Mouse (Mus musculus): Measurements from ENCODE around the gene Mab21l1. TPM values are rescaled to one million over a fixed set of nuclear protein-coding genes. Genes with fewer than 3 reads are reported as not detected.
A peak's percentile ranks its signal among the peaks of the same experiment; 100 is the strongest.

The Mab21l1 gene
- polyA plus RNA-seq, 1 experiment from 2014 or later = 20.0 TPM

- 95% methylated on average over 6 of the region's 6 CpGs for WGBS
- no peak overlapping the region for H3K27ac ChIP-seq (ENCODE audit: low read depth, low read length)
- DNase-seq (ENCODE audit: low spot score) = no peak
Measured at GRCm38 (mm10) chr3:55753872-55754271, 28.4 kb upstream of the Mab21l1 start.

GRCm38 (mm10) chr3:55754981-55755608 lies 27.2 kb upstream of the Mab21l1 start:
- no peak for ATAC-seq (ENCODE audit: insufficient read depth, low FRiP score, low TSS enrichment)
- 73% methylated on average over 6 of the region's 6 CpGs for WGBS
- H3K27me3 ChIP-seq (ENCODE audit: control insufficient read depth, insufficient read depth, low read length) = no peaks in the 10 kb centered on the region
- H3K9ac ChIP-seq (ENCODE audit: low read length) = no peak overlapping the region
- H3K27ac ChIP-seq (ENCODE audit: low read depth, low read length) = no peak overlapping the region
- no peaks in the 10 kb centered on the region for H3K36me3 ChIP-seq (ENCODE audit: control insufficient read depth, insufficient read depth, low read length)
- no peak overlapping the region for H3K4me3 ChIP-seq (ENCODE audit: low read depth, low read length)
- H3K4me2 ChIP-seq (ENCODE audit: low read depth) = no peak overlapping the region
- no peak for DNase-seq (ENCODE audit: low spot score)
- H3K4me1 ChIP-seq (ENCODE audit: control insufficient read depth, insufficient read depth, low read length) = peaks cover 8% of the 10 kb centered on the region
- no peaks in the 10 kb centered on the region for H3K9me3 ChIP-seq (ENCODE audit: control insufficient read depth, low read length)

More at GRCm38 (mm10) chr3:55753872-55754271, 28.4 kb upstream of the Mab21l1 start:
- H3K27me3 ChIP-seq (ENCODE audit: control insufficient read depth, insufficient read depth, low read length) = no peaks in the 10 kb centered on the region
- no peaks in the 10 kb centered on the region for H3K36me3 ChIP-seq (ENCODE audit: control insufficient read depth, insufficient read depth, low read length)
- H3K4me3 ChIP-seq (ENCODE audit: low read depth, low read length) = no peak overlapping the region
- H3K4me2 ChIP-seq (ENCODE audit: low read depth) = no peak overlapping the region
- peaks cover 8% of the 10 kb centered on the region for H3K4me1 ChIP-seq (ENCODE audit: control insufficient read depth, insufficient read depth, low read length)
- no peak for ATAC-seq (ENCODE audit: insufficient read depth, low FRiP score, low TSS enrichment)
- H3K9me3 ChIP-seq (ENCODE audit: control insufficient read depth, low read length) = no peaks in the 10 kb centered on the region
- H3K9ac ChIP-seq (ENCODE audit: low read length) = no peak overlapping the region

DNA sequence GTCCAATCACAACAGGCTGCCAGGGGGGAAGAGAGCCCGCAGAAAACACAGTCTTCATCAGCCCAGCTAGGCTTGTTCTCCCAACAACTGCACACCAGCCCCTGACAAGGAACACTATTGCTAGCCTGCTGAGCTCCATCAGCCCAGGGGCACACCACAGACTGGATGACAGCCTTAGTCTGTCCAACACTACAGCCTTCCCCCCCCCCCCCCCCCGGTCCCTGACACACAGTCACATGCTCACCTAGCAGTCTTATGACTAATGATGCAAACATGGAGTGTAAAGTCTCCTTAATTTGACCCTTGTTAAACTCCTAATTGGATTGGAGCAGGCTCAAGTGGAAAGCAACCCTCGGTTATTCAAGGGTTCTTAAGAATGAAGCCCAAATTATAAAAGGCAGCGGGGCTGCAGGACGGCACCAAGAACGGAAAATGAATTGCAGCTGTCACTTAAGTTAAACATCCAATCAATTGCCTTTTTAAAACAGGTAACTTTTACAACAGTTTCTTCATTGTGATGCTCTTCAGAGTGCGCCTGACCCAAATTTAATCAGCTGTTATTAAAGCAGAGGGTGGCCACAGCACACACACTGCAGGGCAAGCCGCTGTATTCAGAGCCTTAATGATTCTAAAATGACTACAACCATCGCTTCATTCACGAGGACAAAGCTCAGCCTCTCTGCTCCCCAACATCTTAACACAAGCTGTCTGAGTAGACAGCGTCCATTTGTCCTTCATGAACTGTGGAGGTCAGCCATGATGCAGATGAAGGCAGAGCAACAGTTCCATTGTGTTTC lies 26.3 kb upstream of the Mab21l1 start:
- Histone ChIP-seq H3K4me1 (ENCODE audit: control insufficient read depth, insufficient read depth, low read length) (peaks cover 5% of the 10 kb centered on the region), H3K27ac (ENCODE audit: low read depth, low read length) (no peak overlapping the region), H3K36me3 (ENCODE audit: control insufficient read depth, insufficient read depth, low read length) (no peaks in the 10 kb centered on the region), H3K4me2 (ENCODE audit: low read depth) (no peak overlapping the region), H3K9ac (ENCODE audit: low read length) (no peak overlapping the region), H3K9me3 (ENCODE audit: control insufficient read depth, low read length) (no peaks in the 10 kb centered on the region), H3K4me3 (ENCODE audit: low read depth, low read length) (no peak overlapping the region), H3K27me3 (ENCODE audit: control insufficient read depth, insufficient read depth, low read length) (no peaks in the 10 kb centered on the region)
- WGBS = 41% methylated on average over 11 of the region's 11 CpGs
- DNase-seq (ENCODE audit: low spot score) (no peak), ATAC-seq (ENCODE audit: insufficient read depth, low FRiP score, low TSS enrichment) (peak; percentile 38)

GRCm38 (mm10) chr3:55756602-55757190 lies 25.6 kb upstream of the Mab21l1 start:
- H3K27ac ChIP-seq (ENCODE audit: low read depth, low read length) = no peak overlapping the region
- ATAC-seq (ENCODE audit: insufficient read depth, low FRiP score, low TSS enrichment) (no peak), DNase-seq (ENCODE audit: low spot score) (no peak)
- peaks cover 5% of the 10 kb centered on the region for H3K4me1 ChIP-seq (ENCODE audit: control insufficient read depth, insufficient read depth, low read length)
- H3K9me3 ChIP-seq (ENCODE audit: control insufficient read depth, low read length) = no peaks in the 10 kb centered on the region
- no peak overlapping the region for H3K9ac ChIP-seq (ENCODE audit: low read length)
- 70% methylated on average over 11 of the region's 11 CpGs for WGBS
- H3K4me2 ChIP-seq (ENCODE audit: low read depth) = no peak overlapping the region
- H3K27me3 ChIP-seq (ENCODE audit: control insufficient read depth, insufficient read depth, low read length) = no peaks in the 10 kb centered on the region
- no peaks in the 10 kb centered on the region for H3K36me3 ChIP-seq (ENCODE audit: control insufficient read depth, insufficient read depth, low read length)
- H3K4me3 ChIP-seq (ENCODE audit: low read depth, low read length) = no peak overlapping the region

DNA sequence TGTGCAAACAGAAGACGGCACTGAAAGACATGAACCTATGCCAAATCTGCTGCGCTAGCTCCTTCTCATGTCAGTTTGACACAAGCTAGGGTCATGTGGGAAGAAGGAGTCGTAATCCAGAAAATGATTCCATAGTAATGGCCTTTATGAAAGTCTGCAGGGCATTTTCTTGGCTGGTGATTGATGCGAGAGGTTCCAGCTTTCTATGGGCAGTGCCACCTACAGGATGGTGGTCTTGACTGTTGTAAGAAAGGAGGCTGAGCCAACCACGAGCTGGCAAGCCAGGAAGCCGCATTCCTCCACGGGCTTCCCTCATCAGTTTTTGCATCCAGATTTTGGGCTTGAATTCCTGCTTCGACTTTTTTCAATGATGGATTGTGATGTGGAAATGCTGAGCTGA lies 24.0 kb upstream of the Mab21l1 start:
- WGBS = 75% methylated on average over 8 of the region's 8 CpGs
- H3K4me1 ChIP-seq (ENCODE audit: control insufficient read depth, insufficient read depth, low read length) = peaks cover 5% of the 10 kb centered on the region
- no peaks in the 10 kb centered on the region for H3K27me3 ChIP-seq (ENCODE audit: control insufficient read depth, insufficient read depth, low read length)
- H3K36me3 ChIP-seq (ENCODE audit: control insufficient read depth, insufficient read depth, low read length) = no peaks in the 10 kb centered on the region
- no peaks in the 10 kb centered on the region for H3K9me3 ChIP-seq (ENCODE audit: control insufficient read depth, low read length)
- no peak overlapping the region for H3K27ac ChIP-seq (ENCODE audit: low read depth, low read length)
- DNase-seq (ENCODE audit: low spot score) (no peak), ATAC-seq (ENCODE audit: insufficient read depth, low FRiP score, low TSS enrichment) (no peak)
- no peak overlapping the region for H3K4me2 ChIP-seq (ENCODE audit: low read depth)
- no peak overlapping the region for H3K4me3 ChIP-seq (ENCODE audit: low read depth, low read length)
- H3K9ac ChIP-seq (ENCODE audit: low read length) = no peak overlapping the region

DNA sequence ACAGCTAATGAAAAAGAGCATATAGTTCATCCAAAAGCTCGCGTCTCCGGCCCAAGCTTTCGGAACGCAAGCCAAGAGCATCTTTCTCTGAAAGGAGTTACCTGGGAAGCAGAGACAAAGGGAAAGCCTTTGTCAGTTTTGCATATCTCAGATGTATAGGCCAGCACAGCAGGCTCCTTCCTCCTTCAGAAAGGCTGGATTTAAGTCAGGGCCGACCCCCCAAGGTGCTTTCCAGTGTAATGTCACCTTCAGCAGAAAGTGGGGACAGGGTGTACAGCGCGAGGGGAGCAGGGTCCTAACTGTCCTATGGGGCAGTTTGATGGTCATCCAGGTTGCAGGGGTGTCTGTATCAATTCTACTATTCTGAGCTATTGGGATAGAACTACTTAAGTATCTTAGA lies 18.7 kb upstream of the Mab21l1 start:
- 35% methylated on average over 8 of the region's 8 CpGs for WGBS
- Histone ChIP-seq H3K9ac (ENCODE audit: low read length) (no peak overlapping the region), H3K27ac (ENCODE audit: low read depth, low read length) (no peak overlapping the region), H3K4me3 (ENCODE audit: low read depth, low read length) (no peak overlapping the region), H3K36me3 (ENCODE audit: control insufficient read depth, insufficient read depth, low read length) (no peaks in the 10 kb centered on the region), H3K4me1 (ENCODE audit: control insufficient read depth, insufficient read depth, low read length) (no peaks in the 10 kb centered on the region), H3K4me2 (ENCODE audit: low read depth) (no peak overlapping the region), H3K9me3 (ENCODE audit: control insufficient read depth, low read length) (no peaks in the 10 kb centered on the region), H3K27me3 (ENCODE audit: control insufficient read depth, insufficient read depth, low read length) (no peaks in the 10 kb centered on the region)
- ATAC-seq (ENCODE audit: insufficient read depth, low FRiP score, low TSS enrichment) = no peak
- DNase-seq (ENCODE audit: low spot score) = no peak

DNA sequence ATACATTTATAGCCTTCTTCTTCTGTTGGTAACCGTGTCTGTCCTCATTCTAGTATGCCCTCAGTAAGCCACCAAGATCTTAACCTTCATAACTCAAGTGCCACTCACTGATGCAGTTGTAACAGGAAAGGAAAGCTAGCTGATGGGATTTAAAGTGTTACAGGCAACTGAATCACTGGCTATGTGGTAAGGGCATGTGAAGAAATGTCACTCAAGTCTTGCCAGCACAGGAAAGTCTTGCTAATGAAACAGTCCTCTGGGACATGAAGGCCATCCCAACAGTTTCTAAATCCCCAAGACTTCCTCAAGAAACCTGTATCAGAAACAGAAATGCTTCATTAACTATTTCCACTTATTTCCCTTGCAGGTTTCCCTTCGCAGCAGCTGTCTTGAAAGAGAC lies 13.7 kb upstream of the Mab21l1 start:
- 83% methylated on average over 2 of the region's 2 CpGs for WGBS
- no peak overlapping the region for H3K9ac ChIP-seq (ENCODE audit: low read length)
- H3K4me3 ChIP-seq (ENCODE audit: low read depth, low read length) = no peak overlapping the region
- ATAC-seq (ENCODE audit: insufficient read depth, low FRiP score, low TSS enrichment) (no peak), DNase-seq (ENCODE audit: low spot score) (no peak)
- H3K9me3 ChIP-seq (ENCODE audit: control insufficient read depth, low read length) = no peaks in the 10 kb centered on the region
- no peak overlapping the region for H3K27ac ChIP-seq (ENCODE audit: low read depth, low read length)
- no peak overlapping the region for H3K4me2 ChIP-seq (ENCODE audit: low read depth)
- H3K36me3 ChIP-seq (ENCODE audit: control insufficient read depth, insufficient read depth, low read length) = no peaks in the 10 kb centered on the region
- H3K27me3 ChIP-seq (ENCODE audit: control insufficient read depth, insufficient read depth, low read length) = no peaks in the 10 kb centered on the region
- H3K4me1 ChIP-seq (ENCODE audit: control insufficient read depth, insufficient read depth, low read length) = no peaks in the 10 kb centered on the region

DNA sequence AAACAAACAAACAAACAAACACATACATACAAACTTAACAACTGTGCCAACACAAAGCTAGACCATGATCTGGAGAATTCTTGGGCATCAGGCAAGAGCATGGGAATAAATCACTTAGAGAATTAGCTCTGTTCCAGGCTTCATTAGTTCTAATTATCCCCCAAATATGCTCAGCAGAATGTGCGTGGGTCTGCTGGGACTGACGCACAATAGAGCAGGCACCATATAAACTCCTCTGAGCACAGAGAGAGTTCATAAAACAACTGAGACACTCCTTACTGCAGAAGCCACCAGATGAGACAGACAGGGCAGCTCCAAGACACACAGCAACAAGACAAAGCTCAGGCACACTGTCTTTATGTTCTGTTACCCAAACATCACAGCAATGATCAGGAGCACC lies 13.0 kb upstream of the Mab21l1 start:
- Histone ChIP-seq H3K9ac (ENCODE audit: low read length) (no peak overlapping the region), H3K4me2 (ENCODE audit: low read depth) (no peak overlapping the region), H3K9me3 (ENCODE audit: control insufficient read depth, low read length) (no peaks in the 10 kb centered on the region), H3K36me3 (ENCODE audit: control insufficient read depth, insufficient read depth, low read length) (no peaks in the 10 kb centered on the region), H3K4me1 (ENCODE audit: control insufficient read depth, insufficient read depth, low read length) (no peaks in the 10 kb centered on the region), H3K27me3 (ENCODE audit: control insufficient read depth, insufficient read depth, low read length) (no peaks in the 10 kb centered on the region), H3K27ac (ENCODE audit: low read depth, low read length) (no peak overlapping the region), H3K4me3 (ENCODE audit: low read depth, low read length) (no peak overlapping the region)
- 46% methylated on average over 2 of the region's 2 CpGs for WGBS
- no peak for DNase-seq (ENCODE audit: low spot score)
- no peak for ATAC-seq (ENCODE audit: insufficient read depth, low FRiP score, low TSS enrichment)

GRCm38 (mm10) chr3:55774203-55774602 lies 8.1 kb upstream of the Mab21l1 start:
- H3K4me1 ChIP-seq (ENCODE audit: control insufficient read depth, insufficient read depth, low read length) = no peaks in the 10 kb centered on the region
- no peak overlapping the region for H3K27ac ChIP-seq (ENCODE audit: low read depth, low read length)
- H3K9ac ChIP-seq (ENCODE audit: low read length) = no peak overlapping the region
- DNase-seq (ENCODE audit: low spot score) (peak; percentile 36), ATAC-seq (ENCODE audit: insufficient read depth, low FRiP score, low TSS enrichment) (no peak)
- WGBS = 39% methylated on average over 6 of the region's 6 CpGs
- H3K9me3 ChIP-seq (ENCODE audit: control insufficient read depth, low read length) = no peaks in the 10 kb centered on the region
- no peaks in the 10 kb centered on the region for H3K36me3 ChIP-seq (ENCODE audit: control insufficient read depth, insufficient read depth, low read length)
- H3K4me2 ChIP-seq (ENCODE audit: low read depth) = no peak overlapping the region
- no peak overlapping the region for H3K4me3 ChIP-seq (ENCODE audit: low read depth, low read length)
- H3K27me3 ChIP-seq (ENCODE audit: control insufficient read depth, insufficient read depth, low read length) = peaks cover 4% of the 10 kb centered on the region

All from neural tube, embryonic 11.5 days (tissue).